Mouse (Mus musculus): ENCODE measurements around the gene Dld.

The Dld gene

GRCm38 (mm10) chr12:31321532-31321931 lies 29.7 kb downstream of the Dld start:
- DNase-seq (ENCODE audit: low read depth, low spot score), result no peak

- peak; percentile 46 for DNase-seq (ENCODE audit: low read depth, low spot score)
These were observed 30.4 kb downstream of the Dld start for GRCm38 (mm10) chr12:31320817-31321216.

- no peak for DNase-seq (ENCODE audit: low read depth, low spot score)
These were observed 32.8 kb downstream of the Dld start for GRCm38 (mm10) chr12:31318409-31318963.

GRCm38 (mm10) chr12:31317670-31318408 lies 33.4 kb downstream of the Dld start:
- no peak for DNase-seq (ENCODE audit: low read depth, low spot score)

GRCm38 (mm10) chr12:31315961-31316360 lies 35.3 kb downstream of the Dld start:
- DNase-seq (ENCODE audit: low read depth, low spot score), result no peak

GRCm38 (mm10) chr12:31314310-31314709 lies 36.9 kb downstream of the Dld start:
- no peak for DNase-seq (ENCODE audit: low read depth, low spot score)

GRCm38 (mm10) chr12:31313136-31313535 lies 38.1 kb downstream of the Dld start:
- no peak for DNase-seq (ENCODE audit: low read depth, low spot score)

- DNase-seq (ENCODE audit: low read depth, low spot score), result no peak
These were observed 39.0 kb downstream of the Dld start for GRCm38 (mm10) chr12:31312281-31312680.

GRCm38 (mm10) chr12:31311671-31312265 lies 39.5 kb downstream of the Dld start:
- DNase-seq (ENCODE audit: low read depth, low spot score), result no peak

- no peak for DNase-seq (ENCODE audit: low read depth, low spot score)
These were observed 40.6 kb downstream of the Dld start for GRCm38 (mm10) chr12:31310687-31311086.

- DNase-seq (ENCODE audit: low read depth, low spot score), result no peak
These were observed 43.5 kb downstream of the Dld start for GRCm38 (mm10) chr12:31307756-31308155.

- DNase-seq (ENCODE audit: low read depth, low spot score), result no peak
These were observed 44.2 kb downstream of the Dld start for GRCm38 (mm10) chr12:31307011-31307410.

GRCm38 (mm10) chr12:31306075-31306675 lies 45.1 kb downstream of the Dld start:
- DNase-seq (ENCODE audit: low read depth, low spot score), result no peak

- DNase-seq (ENCODE audit: low read depth, low spot score), result no peak
These were observed 48.3 kb downstream of the Dld start for GRCm38 (mm10) chr12:31302766-31303511.

- DNase-seq (ENCODE audit: low read depth, low spot score), result no peak
These were observed 49.0 kb downstream of the Dld start for GRCm38 (mm10) chr12:31302266-31302665.

GRCm38 (mm10) chr12:31300276-31300675 lies 51.0 kb downstream of the Dld start:
- no peak for DNase-seq (ENCODE audit: low read depth, low spot score)

- DNase-seq (ENCODE audit: low read depth, low spot score), result no peak
These were observed 51.5 kb downstream of the Dld start for GRCm38 (mm10) chr12:31299676-31300197.

- DNase-seq (ENCODE audit: low read depth, low spot score), result no peak
These were observed 52.1 kb downstream of the Dld start for GRCm38 (mm10) chr12:31299126-31299525.

- DNase-seq (ENCODE audit: low read depth, low spot score), result no peak
These were observed 52.7 kb downstream of the Dld start for GRCm38 (mm10) chr12:31298530-31298929.

GRCm38 (mm10) chr12:31298122-31298521 lies 53.1 kb downstream of the Dld start:
- no peak for DNase-seq (ENCODE audit: low read depth, low spot score)

- no peak for DNase-seq (ENCODE audit: low read depth, low spot score)
These were observed 55.2 kb downstream of the Dld start for GRCm38 (mm10) chr12:31296097-31296496.

- DNase-seq (ENCODE audit: low read depth, low spot score), result peak; percentile 83
These were observed 55.7 kb downstream of the Dld start for GRCm38 (mm10) chr12:31295505-31295904.

Measured in forelimb bud, embryonic 11.5 days (tissue).